Mouse (Mus musculus) embryonic stem cell, embryonic (primary cell): ENCODE measurements around the gene Gng8.

Experiments
- CTCF ChIA-PET, 4 experiments: fragments of 300-600 bp in 2 of 4; fragments of 350-600 bp in 2 of 4; sonication (Branson Sonifier 250); formaldehyde crosslinking; loops; one replicate each; lab custom pipeline; 2022; ENCODE audit warnings: inconsistent platforms in 2 of 4; lab: Charles Lee
- POLR2A ChIA-PET, 4 experiments: fragments of 300-600 bp in 2 of 4; fragments of 350-600 bp in 2 of 4; sonication (Branson Sonifier 250); formaldehyde crosslinking; loops; one replicate each; lab custom pipeline; 2022; ENCODE audit warnings: antibody characterized with exemption in 4 of 4, inconsistent platforms in 1 of 4; lab: Charles Lee

The Gng8 gene

DNA sequence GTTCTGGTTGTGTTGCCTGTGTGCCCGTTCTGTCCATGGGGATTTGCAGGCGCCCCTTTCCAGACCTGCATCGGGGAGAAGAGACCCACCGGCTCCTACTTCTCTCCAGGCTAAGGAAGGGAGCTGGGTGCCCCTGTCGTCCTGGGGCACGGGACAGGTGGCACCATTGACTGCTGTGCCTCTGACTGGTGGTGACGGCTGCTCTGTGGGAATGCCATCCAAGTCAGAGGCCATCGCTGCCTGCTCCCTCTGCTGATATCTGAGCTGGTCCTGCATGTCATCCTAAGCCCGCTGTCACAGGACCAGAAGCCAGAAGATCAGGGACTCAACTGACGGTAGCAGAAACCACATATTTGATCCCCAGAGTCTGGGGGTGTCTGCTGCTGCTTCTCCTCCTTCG lies 17.3 kb downstream of the Gng8 start:
- CTCF ChIA-PET = interaction anchor here in 1 of 4 experiments (1.0 to 1.9 kb wide), 3 partner anchors 14 to 34 kb away, joined by 4 to 6 read pairs (median 4); partner anchors contain the start of gene Dact3
- POLR2A ChIA-PET = interaction anchor here in 2 of 4 experiments (0.7 to 1.0 kb wide), 2 partner anchors 9 to 14 kb away, joined by 3 to 4 read pairs; no protein-coding TSS in a partner anchor

DNA sequence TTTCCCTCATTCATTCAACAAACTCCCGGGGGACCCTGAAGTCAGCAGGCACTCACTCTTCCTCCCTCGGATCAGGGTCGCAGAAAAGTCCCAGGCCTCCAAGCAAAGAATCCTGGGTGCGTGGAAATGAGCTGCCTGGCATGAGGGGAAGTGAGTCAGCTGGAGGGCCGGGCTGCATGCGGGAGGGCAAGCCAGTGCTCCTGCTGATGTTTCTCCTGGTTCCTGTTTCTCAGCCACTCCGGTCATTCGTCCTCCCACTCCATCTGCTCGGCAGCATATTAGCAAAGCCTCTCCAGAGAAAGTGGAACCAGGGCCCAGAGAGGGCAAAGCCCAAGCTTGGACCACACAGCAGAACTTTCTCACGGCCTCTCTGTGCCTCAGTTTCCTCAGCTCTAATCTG lies 18.3 kb downstream of the Gng8 start:
- POLR2A ChIA-PET = no interaction called here
- CTCF ChIA-PET = interaction anchor here in 1 of 4 experiments (1.9 kb wide), 1 partner anchor 36 kb away, joined by 6 read pairs; the partner anchor contains the start of gene Dact3

- ChIA-PET CTCF (interaction anchor here in 2 of 4 experiments (1.4 to 3.3 kb wide), 2 partner anchors 17 to 37 kb away, joined by 3 to 40 read pairs; partner anchors contain the start of gene Dact3 (in 1 of the 2)), POLR2A (interaction anchor here in 1 of 4 experiments (0.8 kb wide), 1 partner anchor 113 kb away, joined by 3 read pairs; no protein-coding TSS in a partner anchor)
These were observed 20.3 kb downstream of the Gng8 start for GRCm38 (mm10) chr7:16911904-16912303.

DNA sequence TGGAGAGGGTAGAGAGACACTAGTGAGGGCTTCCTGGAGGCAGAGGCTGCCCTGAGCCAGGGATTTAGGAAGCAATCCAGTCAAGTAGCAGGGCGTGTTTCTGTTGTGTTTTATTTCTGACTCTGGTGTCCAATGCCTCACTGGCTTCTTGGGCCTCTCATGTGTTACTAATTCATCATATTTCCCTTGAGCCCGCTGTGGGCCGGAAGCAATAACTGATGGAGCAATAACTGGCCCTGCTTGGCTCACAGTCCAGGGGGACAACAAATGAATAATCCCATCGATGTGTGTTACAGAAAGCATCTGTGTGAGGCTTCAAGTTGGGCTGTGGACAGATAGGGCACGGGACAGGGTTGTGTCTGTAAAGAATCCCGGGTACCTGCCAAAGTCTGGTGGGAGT lies 20.8 kb downstream of the Gng8 start:
- CTCF ChIA-PET = interaction anchor here in 2 of 4 experiments (1.4 to 3.3 kb wide), 4 partner anchors 17 to 38 kb away, joined by 3 to 40 read pairs (median 12); partner anchors contain the start of genes Dact3 (in 2 of the 2) and Gng8 (in 1 of the 2)
- POLR2A ChIA-PET = no interaction called here

GRCm38 (mm10) chr7:16913806-16914452 lies 22.3 kb downstream of the Gng8 start:
- ChIA-PET CTCF (interaction anchor here (0.5 to 3.3 kb wide), 47 partner anchors 8 to 284 kb away, joined by 3 to 40 read pairs (median 4); partner anchors contain the start of genes Dact3 (in 4 of the 4), Gng8 (in 2 of the 4), Ap2s1 (in 1 of the 4) and Pnmal1 (in 1 of the 4)), POLR2A (interaction anchor here (0.7 to 2.3 kb wide), 21 partner anchors 9 to 285 kb away, joined by 3 to 10 read pairs (median 4); partner anchors contain the start of genes Calm3 (in 2 of the 4), Dact3 (in 2 of the 4), Gng8 (in 2 of the 4) and Hif3a (in 1 of the 4))

DNA sequence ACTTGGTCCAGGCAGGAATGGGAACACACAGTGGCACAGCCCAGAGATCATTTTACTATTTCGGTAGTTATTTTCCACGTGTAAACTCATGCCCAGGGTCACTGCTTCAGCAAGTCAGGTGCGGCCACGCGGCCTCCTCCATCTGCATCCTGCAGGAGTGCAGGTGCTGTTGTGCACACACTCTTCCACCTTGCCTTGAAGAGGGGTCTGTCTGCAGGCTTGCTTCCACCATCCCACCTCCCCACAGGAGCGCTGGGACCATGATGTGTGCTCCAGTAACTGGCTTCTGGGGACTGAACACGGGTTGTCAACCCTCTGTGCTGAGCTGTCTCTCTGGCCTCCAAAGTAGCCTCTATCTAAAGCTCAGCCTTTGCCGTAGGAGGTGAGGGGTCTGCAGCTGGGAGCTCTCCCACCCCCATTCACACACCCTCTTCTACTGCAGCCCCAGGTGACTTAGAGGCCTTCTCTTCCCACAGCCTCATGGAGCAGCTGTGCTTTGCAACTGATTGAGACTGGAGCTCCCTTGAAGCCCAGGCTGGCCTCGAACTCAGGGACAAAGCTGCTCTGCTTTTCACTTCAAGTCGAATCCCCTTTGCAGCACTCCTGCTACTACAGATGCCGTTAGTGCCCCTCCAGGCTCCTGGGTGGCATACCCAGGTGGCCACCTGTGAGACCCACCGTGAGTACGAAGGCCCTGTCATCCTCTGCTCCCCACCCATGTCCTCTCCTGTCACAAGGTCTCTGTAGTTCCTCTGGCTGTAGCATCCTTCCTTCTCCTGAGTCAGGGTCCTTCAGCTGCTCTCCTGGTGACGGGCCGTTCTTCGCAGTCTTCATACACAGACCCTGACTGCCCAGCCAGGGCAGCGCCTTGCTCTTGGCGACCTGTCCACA lies 23.1 kb downstream of the Gng8 start:
- ChIA-PET POLR2A (interaction anchor here (0.5 to 2.3 kb wide), 20 partner anchors 8 to 285 kb away, joined by 3 to 10 read pairs (median 4); partner anchors contain the start of genes Calm3 (in 2 of the 4), Dact3 (in 2 of the 4), Gng8 (in 1 of the 4) and Hif3a (in 1 of the 4)), CTCF (interaction anchor here (0.7 to 3.3 kb wide), 42 partner anchors 8 to 285 kb away, joined by 3 to 40 read pairs (median 4); partner anchors contain the start of genes Dact3 (in 4 of the 4), Ap2s1 (in 1 of the 4), Gng8 (in 1 of the 4) and Pnmal2 (in 1 of the 4))

- ChIA-PET CTCF (interaction anchor here in 3 of 4 experiments (0.7 to 1.8 kb wide), 5 partner anchors 41 to 170 kb away, joined by 3 to 7 read pairs (median 4); partner anchors contain the start of gene Dact3 (in 1 of the 3)), POLR2A (interaction anchor here in 3 of 4 experiments (0.6 to 2.3 kb wide), 8 partner anchors 8 to 883 kb away, joined by 3 to 9 read pairs (median 4); partner anchors contain the start of genes Dact3 (in 1 of the 3) and Gng8 (in 1 of the 3))
These were observed 24.1 kb downstream of the Gng8 start for GRCm38 (mm10) chr7:16915461-16916340.

DNA sequence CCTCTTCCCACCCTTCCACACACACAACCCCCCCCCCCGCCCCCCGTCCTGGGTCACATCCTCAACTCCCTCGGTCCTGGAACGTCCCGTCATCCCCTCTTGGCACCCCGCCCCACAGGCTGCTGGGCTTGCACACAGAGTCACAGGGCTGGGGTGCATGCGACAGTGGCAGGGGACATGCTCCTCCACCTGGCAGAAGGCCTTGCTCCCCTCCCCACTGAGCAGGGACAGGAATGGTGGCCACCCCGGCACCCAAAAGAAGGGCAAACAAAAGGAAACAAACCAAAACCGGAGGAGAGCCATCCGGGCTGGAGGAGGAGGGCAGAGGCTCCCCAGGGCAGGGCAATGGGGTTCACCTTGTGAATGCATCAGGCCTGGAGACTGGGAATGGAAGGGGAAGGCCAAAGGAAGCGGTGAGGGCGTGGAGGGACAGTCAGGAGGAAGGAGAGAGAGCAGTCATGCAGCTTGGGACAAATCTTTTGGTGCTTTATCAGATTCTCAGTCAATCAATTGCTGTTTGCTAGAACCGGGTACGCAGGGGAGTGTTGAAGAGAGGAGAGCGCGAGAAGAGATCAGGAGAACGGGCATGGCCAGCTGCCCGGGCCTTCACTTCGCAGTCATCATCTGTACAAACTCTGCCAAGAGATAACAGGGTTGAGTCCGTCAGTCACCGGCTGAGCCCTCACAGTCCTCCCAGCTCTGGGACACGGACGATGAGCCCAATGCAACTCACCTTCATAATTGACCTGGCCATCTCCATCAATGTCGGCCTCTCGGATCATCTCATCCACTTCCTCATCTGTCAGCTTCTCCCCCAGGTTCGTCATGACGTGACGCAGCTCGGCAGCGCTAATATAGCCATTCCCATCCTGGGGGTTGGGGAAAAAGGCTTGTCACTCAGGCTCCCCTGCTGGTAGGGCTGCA lies 25.0 kb downstream of the Gng8 start:
- ChIA-PET CTCF (interaction anchor here in 2 of 4 experiments (0.8 to 1.4 kb wide), 2 partner anchors 22 to 43 kb away, joined by 3 read pairs; no protein-coding TSS in a partner anchor), POLR2A (interaction anchor here in 3 of 4 experiments (0.6 to 1.7 kb wide), 5 partner anchors 22 to 54 kb away, joined by 3 to 5 read pairs (median 4); partner anchors contain the start of gene Gng8 (in 1 of the 3))

DNA sequence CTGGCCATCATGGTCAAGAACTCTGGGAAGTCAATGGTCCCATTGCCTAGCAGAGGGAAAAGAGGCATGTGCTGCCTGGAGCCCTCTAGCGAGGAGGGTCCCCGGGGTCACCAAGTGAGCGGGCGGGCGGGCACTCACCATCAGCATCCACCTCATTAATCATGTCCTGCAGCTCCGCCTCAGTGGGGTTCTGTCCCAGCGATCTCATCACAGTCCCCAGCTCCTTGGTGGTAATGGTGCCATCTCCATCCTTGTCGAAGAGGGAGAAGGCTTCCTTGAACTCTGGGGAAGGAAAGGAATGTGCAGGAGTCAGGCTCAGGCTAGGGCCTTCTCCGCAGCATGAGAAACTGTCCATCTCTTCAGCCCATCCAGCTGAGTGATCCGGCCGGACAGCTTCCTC lies 25.9 kb downstream of the Gng8 start:
- ChIA-PET POLR2A (interaction anchor here in 2 of 4 experiments (0.8 to 1.7 kb wide), 6 partner anchors 22 to 107 kb away, joined by 3 to 5 read pairs (median 4); partner anchors contain the start of gene Gng8 (in 1 of the 2)), CTCF (interaction anchor here in 2 of 4 experiments (0.8 to 1.5 kb wide), 3 partner anchors 15 to 44 kb away, joined by 3 to 5 read pairs (median 3); no protein-coding TSS in a partner anchor)

GRCm38 (mm10) chr7:16918014-16918413 lies 26.4 kb downstream of the Gng8 start:
- POLR2A ChIA-PET = interaction anchor here in 2 of 4 experiments (1.2 to 1.7 kb wide), 5 partner anchors 27 to 189 kb away, joined by 3 to 5 read pairs (median 4); partner anchors contain the start of gene Gng8 (in 1 of the 2)
- CTCF ChIA-PET = interaction anchor here in 2 of 4 experiments (1.4 to 1.8 kb wide), 4 partner anchors 15 to 82 kb away, joined by 3 to 8 read pairs (median 5); partner anchors contain the start of gene Gng8 (in 1 of the 2)

GRCm38 (mm10) chr7:16918670-16919069 lies 27.1 kb downstream of the Gng8 start:
- CTCF ChIA-PET = interaction anchor here (0.6 to 1.8 kb wide), 8 partner anchors 14 to 636 kb away, joined by 3 to 8 read pairs (median 5); partner anchors contain the start of gene Gng8 (in 1 of the 4)
- POLR2A ChIA-PET = interaction anchor here in 3 of 4 experiments (0.6 to 1.7 kb wide), 8 partner anchors 22 to 502 kb away, joined by 3 to 5 read pairs (median 4); partner anchors contain the start of gene Gng8 (in 1 of the 3)

- ChIA-PET CTCF (interaction anchor here (0.6 to 1.8 kb wide), 9 partner anchors 20 to 637 kb away, joined by 3 to 8 read pairs (median 4); partner anchors contain the start of gene Gng8 (in 1 of the 4)), POLR2A (interaction anchor here in 3 of 4 experiments (0.6 to 1.6 kb wide), 5 partner anchors 21 to 503 kb away, joined by 3 to 5 read pairs (median 4); no protein-coding TSS in a partner anchor)
These were observed 28.0 kb downstream of the Gng8 start for GRCm38 (mm10) chr7:16919395-16920149.

DNA sequence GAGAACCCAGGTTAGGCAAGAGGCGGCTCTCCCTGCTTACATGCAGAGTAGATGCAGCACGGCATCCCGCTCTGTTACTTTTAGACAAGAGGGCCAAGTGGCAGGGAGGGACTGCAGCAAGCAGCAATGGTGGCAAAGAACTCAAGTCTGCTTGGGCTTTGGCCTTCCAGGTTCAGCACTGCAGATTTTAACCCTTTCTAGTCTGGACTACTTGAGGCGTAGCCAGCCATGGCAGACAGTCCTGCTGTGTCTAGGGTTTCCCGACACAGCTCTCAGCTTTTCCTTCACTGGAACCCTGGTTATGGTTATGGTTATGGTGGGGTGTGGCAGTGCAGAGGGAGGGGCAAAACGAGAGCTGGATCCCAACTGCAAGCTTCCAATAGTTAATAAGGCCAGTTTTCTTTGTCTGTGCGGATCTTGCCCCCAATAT lies 28.6 kb downstream of the Gng8 start:
- ChIA-PET CTCF (interaction anchor here in 1 of 4 experiments (1.0 to 1.2 kb wide), 2 partner anchors 19 to 25 kb away, joined by 3 to 8 read pairs; no protein-coding TSS in a partner anchor), POLR2A (interaction anchor here in 1 of 4 experiments (1.6 kb wide), 1 partner anchor 50 kb away, joined by 5 read pairs; no protein-coding TSS in a partner anchor)
